Mouse (Mus musculus): Measurements from ENCODE around the gene Tbc1d10c. TPM values are rescaled to one million over a fixed set of nuclear protein-coding genes. Genes with fewer than 3 reads are reported as not detected.

Tbc1d10c gene
- polyA plus RNA-seq (2015; fragmentation: Nextera tagmentation; extraction: Ambion mirVana) = 3.5 and 3.9 TPM in 2 replicates

DNA sequence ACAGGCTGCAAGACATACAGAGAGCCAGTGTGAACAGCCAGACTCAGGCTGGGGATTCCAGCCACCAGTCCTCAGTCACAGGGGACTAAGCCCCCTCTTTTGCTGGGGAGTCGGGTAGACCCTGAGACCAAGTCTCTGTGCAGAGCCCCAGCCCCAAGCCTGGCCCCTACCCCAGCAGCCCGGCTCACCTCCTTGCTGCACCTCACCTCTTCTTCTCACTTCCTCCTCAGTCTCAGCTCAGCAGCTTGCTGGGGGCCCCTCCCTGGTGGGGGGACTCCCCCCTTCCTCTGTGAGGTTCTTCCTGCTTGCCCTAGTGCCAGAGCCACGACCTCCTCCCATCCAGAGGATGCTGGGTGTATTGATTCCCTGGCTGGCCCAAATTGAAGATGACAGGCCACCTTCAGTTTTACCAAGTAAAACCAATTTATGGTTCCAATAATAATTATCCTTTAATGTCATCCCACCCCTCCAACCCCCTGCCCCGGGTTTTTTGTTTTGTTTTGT lies at the start of gene Tbc1d10c:
Gene Tbc1d10c (minus strand): TSS at position 454 of the 504 bp plus-strand sequence.
- Histone ChIP-seq H3K9me3 (replicated peaks; ENCODE audit: low read length) (no peaks in the 10 kb centered on the region), H3K9ac (ENCODE audit: low read depth, low read length) (peak within 1 kb of the TSS; percentile 99), H3K4me2 (ENCODE audit: low read length) (peak within 1 kb of the TSS; percentile 83), H3K4me1 (replicated peaks; ENCODE audit: insufficient read depth, low read length) (peaks cover 18% of the 10 kb centered on the region), H3K4me3 (replicated peaks; ENCODE audit: low read depth, low read length) (peak within 1 kb of the TSS; percentile 94), H3K36me3 (ENCODE audit: insufficient read depth, low read length) (peaks cover 20% of the 10 kb centered on the region), H3K27me3 (ENCODE audit: insufficient read depth, low read length) (no peaks in the 10 kb centered on the region), H3K27ac (peak within 1 kb of the TSS; percentile 98)
- no peak for DNase-seq (ENCODE audit: low spot score)
- no peak for TF ChIP-seq CTCF (IDR thresholded peaks at IDR 0.05; ENCODE audit: low read depth)
- no peak for ATAC-seq (replicated peaks; ENCODE audit: low FRiP score, low read depth)
- WGBS = 25% methylated on average over 4 of the region's 4 CpGs

GRCm38 (mm10) chr19:4240247-4240668 lies 49.2 kb upstream of the Tbc1d10c start:
- no peaks in the 10 kb centered on the region for H3K36me3 ChIP-seq (ENCODE audit: insufficient read depth, low read length)
- no peak overlapping the region for H3K4me2 ChIP-seq (ENCODE audit: low read length)
- no peaks in the 10 kb centered on the region for H3K9me3 ChIP-seq (replicated peaks; ENCODE audit: low read length)
- H3K4me3 ChIP-seq (replicated peaks; ENCODE audit: low read depth, low read length) = no peak overlapping the region
- no peak for TF ChIP-seq CTCF (IDR thresholded peaks at IDR 0.05; ENCODE audit: low read depth)
- no peaks in the 10 kb centered on the region for H3K27me3 ChIP-seq (ENCODE audit: insufficient read depth, low read length)
- H3K9ac ChIP-seq (ENCODE audit: low read depth, low read length) = no peak overlapping the region
- ATAC-seq (replicated peaks; ENCODE audit: low FRiP score, low read depth) (no peak; the same call in 1 of the 2 replicates), DNase-seq (ENCODE audit: low spot score) (peak; percentile 79)
- H3K27ac ChIP-seq = no peak overlapping the region
- WGBS = 33% methylated on average over 8 of the region's 8 CpGs
- no peaks in the 10 kb centered on the region; the same call in 1 of the 2 replicates for H3K4me1 ChIP-seq (replicated peaks; ENCODE audit: insufficient read depth, low read length)

DNA sequence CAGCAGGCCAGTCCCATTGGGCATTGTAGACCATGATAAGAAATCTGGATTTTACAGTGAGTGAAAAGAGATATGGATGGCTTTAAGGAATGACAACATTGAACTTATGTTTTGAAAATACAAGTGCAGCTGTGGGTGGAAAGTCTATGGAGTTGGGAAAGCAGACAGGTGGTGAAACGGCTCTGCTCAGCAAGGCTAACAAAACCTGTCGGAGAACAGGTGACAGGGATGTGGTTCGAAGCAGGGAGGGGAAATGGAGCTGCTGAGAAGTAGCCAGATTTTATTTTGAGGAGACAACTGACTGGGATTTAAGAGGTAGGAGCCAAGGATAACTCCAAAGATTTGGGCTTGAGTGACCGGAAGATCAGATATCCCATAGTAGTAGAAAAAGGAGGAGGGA lies 43.5 kb upstream of the Tbc1d10c start:
- H3K36me3 ChIP-seq (ENCODE audit: insufficient read depth, low read length) = no peaks in the 10 kb centered on the region
- H3K4me2 ChIP-seq (ENCODE audit: low read length) = no peak overlapping the region
- H3K4me3 ChIP-seq (replicated peaks; ENCODE audit: low read depth, low read length) = no peak overlapping the region
- ATAC-seq (replicated peaks; ENCODE audit: low FRiP score, low read depth) (no peak), DNase-seq (ENCODE audit: low spot score) (no peak)
- H3K27me3 ChIP-seq (ENCODE audit: insufficient read depth, low read length) = no peaks in the 10 kb centered on the region; the same call in 1 of the 2 replicates
- no peak overlapping the region for H3K27ac ChIP-seq
- peaks cover 14% of the 10 kb centered on the region for H3K4me1 ChIP-seq (replicated peaks; ENCODE audit: insufficient read depth, low read length)
- no peak for TF ChIP-seq CTCF (IDR thresholded peaks at IDR 0.05; ENCODE audit: low read depth)
- H3K9me3 ChIP-seq (replicated peaks; ENCODE audit: low read length) = no peaks in the 10 kb centered on the region
- no peak overlapping the region for H3K9ac ChIP-seq (ENCODE audit: low read depth, low read length)
- 61% methylated on average over 4 of the region's 4 CpGs for WGBS

- H3K4me3 ChIP-seq (replicated peaks; ENCODE audit: low read depth, low read length) = no peak overlapping the region
- ATAC-seq (replicated peaks; ENCODE audit: low FRiP score, low read depth) = no peak
- peak overlapping the region; percentile 93; the same call in 1 of the 2 replicates for H3K27ac ChIP-seq
- H3K4me2 ChIP-seq (ENCODE audit: low read length) = peak overlapping the region; percentile 63
- H3K4me1 ChIP-seq (replicated peaks; ENCODE audit: insufficient read depth, low read length) = peaks cover 20% of the 10 kb centered on the region
- 78% methylated on average over 7 of the region's 7 CpGs for WGBS
- no peak for DNase-seq (ENCODE audit: low spot score)
- no peak for TF ChIP-seq CTCF (IDR thresholded peaks at IDR 0.05; ENCODE audit: low read depth)
- no peaks in the 10 kb centered on the region for H3K36me3 ChIP-seq (ENCODE audit: insufficient read depth, low read length)
- no peak overlapping the region for H3K9ac ChIP-seq (ENCODE audit: low read depth, low read length)
- no peaks in the 10 kb centered on the region for H3K9me3 ChIP-seq (replicated peaks; ENCODE audit: low read length)
- no peaks in the 10 kb centered on the region; the same call in 1 of the 2 replicates for H3K27me3 ChIP-seq (ENCODE audit: insufficient read depth, low read length)
Observed at GRCm38 (mm10) chr19:4232651-4233050, 41.6 kb upstream of the Tbc1d10c start.

DNA sequence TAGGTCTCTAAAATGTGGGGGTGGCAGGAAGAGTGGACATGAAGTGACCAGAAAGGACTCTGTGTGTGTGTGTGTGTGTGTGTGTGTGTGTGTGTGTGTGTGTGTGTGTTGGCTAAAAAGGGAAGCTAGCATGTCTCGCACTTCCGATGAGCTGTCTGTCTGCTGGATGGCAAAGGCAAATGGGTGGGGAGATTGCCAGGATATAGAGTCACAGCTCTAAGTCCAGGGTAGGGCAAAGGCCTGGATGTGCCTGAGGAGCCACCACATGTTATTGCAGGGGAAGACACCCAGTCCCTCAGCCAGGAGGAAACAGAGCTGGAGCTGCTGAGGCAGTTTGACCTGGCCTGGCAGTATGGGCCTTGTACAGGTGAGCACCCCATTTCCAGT lies 41.1 kb upstream of the Tbc1d10c start:
- TF ChIP-seq CTCF (IDR thresholded peaks at IDR 0.05; ENCODE audit: low read depth) = no peak
- 41% methylated on average over 2 of the region's 2 CpGs for WGBS
- peaks cover 20% of the 10 kb centered on the region for H3K4me1 ChIP-seq (replicated peaks; ENCODE audit: insufficient read depth, low read length)
- no peaks in the 10 kb centered on the region; the same call in 1 of the 2 replicates for H3K27me3 ChIP-seq (ENCODE audit: insufficient read depth, low read length)
- H3K9ac ChIP-seq (ENCODE audit: low read depth, low read length) = peak overlapping the region; percentile 51
- peak overlapping the region; percentile 63 for H3K4me2 ChIP-seq (ENCODE audit: low read length)
- peak overlapping the region; percentile 41 for H3K4me3 ChIP-seq (replicated peaks; ENCODE audit: low read depth, low read length)
- H3K27ac ChIP-seq = peak overlapping the region; percentile 93
- H3K36me3 ChIP-seq (ENCODE audit: insufficient read depth, low read length) = no peaks in the 10 kb centered on the region
- peak; percentile 7; the same call in 1 of the 2 replicates for ATAC-seq (replicated peaks; ENCODE audit: low FRiP score, low read depth)
- DNase-seq (ENCODE audit: low spot score) = no peak
- H3K9me3 ChIP-seq (replicated peaks; ENCODE audit: low read length) = no peaks in the 10 kb centered on the region

DNA sequence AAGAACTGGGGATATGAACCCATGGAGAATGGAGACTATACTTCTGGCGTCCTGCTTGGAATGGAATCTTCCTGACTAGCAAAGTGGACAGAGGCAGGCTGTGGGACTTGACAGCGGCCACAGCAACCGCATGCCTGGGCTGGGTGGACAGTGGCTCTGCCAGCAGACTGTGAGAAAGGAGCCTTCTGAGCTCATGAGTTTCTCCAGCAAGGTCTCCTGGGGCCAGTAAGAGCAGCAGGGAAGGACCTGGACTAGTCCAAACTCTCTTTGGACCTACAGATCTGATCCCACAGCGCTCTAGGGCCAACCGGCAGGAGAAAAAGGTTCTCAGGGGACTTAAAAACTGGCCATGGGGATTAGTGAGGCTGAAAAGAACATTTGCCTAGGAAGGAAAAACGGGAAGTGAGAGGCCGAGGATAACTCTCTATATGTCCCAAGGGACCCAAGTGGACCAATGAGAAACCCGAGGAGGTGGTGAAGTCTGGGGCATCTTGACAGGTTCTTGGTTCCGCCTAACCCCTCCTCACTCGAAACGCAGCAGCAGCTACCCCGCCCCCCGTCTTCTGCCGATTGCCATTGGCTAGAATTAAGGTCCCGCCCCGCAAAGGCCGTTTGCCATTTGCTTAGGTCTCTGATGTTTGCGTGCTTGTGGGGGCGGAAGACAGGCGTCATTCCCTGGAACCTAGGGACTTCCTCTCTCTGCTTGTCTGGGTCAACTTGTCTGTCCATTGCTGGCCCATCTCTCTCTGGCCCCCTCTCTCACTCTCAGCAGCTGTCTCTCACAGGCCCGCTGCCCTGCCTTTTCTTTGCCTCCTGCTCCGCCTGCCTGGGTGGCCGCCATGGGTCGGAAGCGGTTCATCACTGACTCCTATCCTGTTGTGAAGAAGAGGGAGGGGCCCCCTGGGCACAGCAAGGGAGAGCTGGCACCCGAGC lies 40.4 kb upstream of the Tbc1d10c start, which contains the start of gene Pold4:
Gene Pold4 (plus strand): TSS at position 647 of the 933 bp plus-strand sequence.
- ATAC-seq (replicated peaks; ENCODE audit: low FRiP score, low read depth) (peak; percentile 81), DNase-seq (ENCODE audit: low spot score) (peak; percentile 99)
- Histone ChIP-seq H3K27me3 (ENCODE audit: insufficient read depth, low read length) (no peaks in the 10 kb centered on the region; the same call in 1 of the 2 replicates), H3K4me2 (ENCODE audit: low read length) (peak within 1 kb of the TSS; percentile 63), H3K36me3 (ENCODE audit: insufficient read depth, low read length) (no peaks in the 10 kb centered on the region), H3K9ac (ENCODE audit: low read depth, low read length) (peak within 1 kb of the TSS; percentile 51), H3K9me3 (replicated peaks; ENCODE audit: low read length) (no peaks in the 10 kb centered on the region), H3K4me1 (replicated peaks; ENCODE audit: insufficient read depth, low read length) (peaks cover 20% of the 10 kb centered on the region), H3K27ac (peak within 1 kb of the TSS; percentile 93), H3K4me3 (replicated peaks; ENCODE audit: low read depth, low read length) (peak within 1 kb of the TSS; percentile 41)
- 10% methylated on average over 26 of the region's 26 CpGs for WGBS
- no peak for TF ChIP-seq CTCF (IDR thresholded peaks at IDR 0.05; ENCODE audit: low read depth)

Measured in kidney, postnatal 0 days (tissue).